Mouse (Mus musculus) brain, embryonic 14.5 days (tissue): ENCODE measurements around the gene Selenof.

Experiments
- CTCF ChIP-seq: fragments of 200-500 bp; IDR thresholded peaks from 2 replicates; pipeline ENCODE4 v1.5.1; 2012; ENCODE audit warnings: inconsistent platforms, mild to moderate bottlenecking, moderate library complexity, borderline replicate concordance; ENCODE audit not compliant: insufficient read depth, insufficient read length; ENCODE audit errors: extremely low read depth
- POLR2A ChIP-seq: fragments of 200-500 bp; IDR thresholded peaks from 2 replicates; pipeline ENCODE4 v1.6.1; 2012; ENCODE audit warnings: mild to moderate bottlenecking, inconsistent platforms, borderline replicate concordance; ENCODE audit not compliant: poor library complexity, insufficient read depth, insufficient read length, severe bottlenecking; ENCODE audit errors: extremely low read depth

- TF ChIP-seq CTCF = no peak
- no peak for TF ChIP-seq POLR2A
These were observed 848 bp downstream of the Selenof start for GRCm38 (mm10) chr3:144570816-144571487.
